Comparison of ENCODE assay signal across 8 mouse cellular contexts in genomic region chr3:105706366-105707020, GRCm38 (mm10). TPM values are rescaled to one million over a fixed set of nuclear protein-coding genes. Genes with fewer than 3 reads are reported as not detected.
A peak's percentile ranks its signal among the peaks of the same experiment; 100 is the strongest.
DNase-seq lines count a peak whose midpoint lies in the region; ATAC-seq lines count a peak whose summit lies in the region.

No protein-coding gene starts in this region.

- peaks cover 17 to 43% of the 10 kb centered on the region in 2 experiments for H3K4me1 ChIP-seq in heart, embryonic 14.5 days (ENCODE audit: control insufficient read depth in 2 of 2, insufficient read depth in 2 of 2, low read length in 2 of 2)
- peaks cover 50% of the 10 kb centered on the region for H3K4me1 ChIP-seq in liver, embryonic 13.5 days (replicated peaks)

- no peaks in the 10 kb centered on the region for H3K36me3 ChIP-seq in heart, embryonic 14.5 days (ENCODE audit: control insufficient read depth, insufficient read depth, low read length)
- H3K36me3 ChIP-seq in liver, embryonic 13.5 days, result no peaks in the 10 kb centered on the region

- no peaks in the 10 kb centered on the region for H3K27me3 ChIP-seq in heart, embryonic 14.5 days (ENCODE audit: control insufficient read depth, insufficient read depth, low read length)
- peaks cover 46% of the 10 kb centered on the region for H3K27me3 ChIP-seq in liver, embryonic 13.5 days

- H3K4me3 ChIP-seq in heart, embryonic 14.5 days (ENCODE audit: control insufficient read depth in 1 of 2, insufficient read depth in 1 of 2, low read depth in 1 of 2, low read length in 2 of 2), result peak overlapping the region in 1 of 2 experiments; percentile 57; a peak in 1 of 4 replicates
- 0 out of 2 replicates have a peak overlapping the region, but pooled peaks have one; percentile 65 for H3K4me3 ChIP-seq in liver, embryonic 13.5 days (replicated peaks)

- H3K4me2 ChIP-seq in heart, embryonic 14.5 days (ENCODE audit: low read length), result peak overlapping the region; percentile 98
- H3K4me2 ChIP-seq in liver, embryonic 13.5 days, result no peak overlapping the region

- DNase-seq in frontal cortex, postnatal 10 days (ENCODE audit: low spot score in 2 of 2), result no peak
- DNase-seq in cerebellum, adult 9-10 months, result peak; percentile 66
- no peak for DNase-seq in liver, embryonic 13.5 days
- DNase-seq in telencephalon, adult 2 months (ENCODE audit: low read depth, low spot score), result peak; percentile 93
- DNase-seq in spleen, postnatal 36 days (ENCODE audit: low spot score in 2 of 2), result no peak
- DNase-seq in adrenal gland, postnatal 4 days (ENCODE audit: low spot score in 2 of 2), result no peak

- 52% methylated on average over 4 of the region's 4 CpGs for WGBS in heart, embryonic 14.5 days
- 40% methylated on average over 4 of the region's 4 CpGs for WGBS in liver, embryonic 13.5 days (ENCODE audit: insufficient replicate concordance)

- H3K9ac ChIP-seq in heart, embryonic 14.5 days (ENCODE audit: low read length), result no peak overlapping the region
- no peak overlapping the region for H3K9ac ChIP-seq in liver, embryonic 13.5 days

- H3K27ac ChIP-seq in heart, embryonic 14.5 days (replicated peaks in 1 of 2; ENCODE audit: control insufficient read depth in 1 of 2, insufficient read depth in 1 of 2, low read depth in 2 of 2, low read length in 2 of 2), result no peak overlapping the region
- no peak overlapping the region for H3K27ac ChIP-seq in liver, embryonic 13.5 days

- no peaks in the 10 kb centered on the region for H3K9me3 ChIP-seq in heart, embryonic 14.5 days (ENCODE audit: control insufficient read depth, low read length)
- H3K9me3 ChIP-seq in liver, embryonic 13.5 days (replicated peaks), result no peaks in the 10 kb centered on the region

- ATAC-seq in frontal cortex, adult (ENCODE audit: low TSS enrichment), result peak; percentile 51
- ATAC-seq in heart, embryonic 14.5 days (ENCODE audit: insufficient number of reproducible peaks, insufficient read depth, low FRiP score, low read depth), result no peak
- no peak for ATAC-seq in liver, embryonic 13.5 days (ENCODE audit: low read depth)

RNA-seq across cellular contexts. Expression of gene Inka2, which starts 2.1 kb away (rescaled TPM):
- polyA plus RNA-seq in heart, embryonic 14.5 days (2014; fragmentation: Nextera tagmentation; extraction: Ambion mirVana), result 1.2 and 1.7 TPM in 2 replicates
- polyA plus RNA-seq in liver, embryonic 13.5 days (2015; fragmentation: Nextera tagmentation; extraction: Ambion mirVana), result 0.31 and 0.35 TPM in 2 replicates
- 1 to 10 TPM; 3.5 to 3.8 TPM for total RNA-seq in adrenal gland, postnatal 4 days (2021)

RNA-seq across cellular contexts. Expression of gene Ddx20, which starts 19.1 kb away (rescaled TPM):
- polyA plus RNA-seq in heart, embryonic 14.5 days (2014; fragmentation: Nextera tagmentation; extraction: Ambion mirVana), result 17.0 and 20.2 TPM in 2 replicates
- polyA plus RNA-seq in liver, embryonic 13.5 days (2015; fragmentation: Nextera tagmentation; extraction: Ambion mirVana), result 24.8 and 28.9 TPM in 2 replicates
- total RNA-seq in adrenal gland, postnatal 4 days (2021), result 10 to 100 TPM; 22.4 to 24.6 TPM

Comparison
In these comparisons a context has a peak if more than half of its experiments do, and no peak if none do; other contexts are left out.
1. DNase-seq: peak in cerebellum, adult 9-10 months (single experiment) and telencephalon, adult 2 months (single experiment); none in frontal cortex, postnatal 10 days (0 of 2), liver, embryonic 13.5 days (single experiment), spleen, postnatal 36 days (0 of 2) and adrenal gland, postnatal 4 days (0 of 2).